Mouse (Mus musculus) granulocyte monocyte progenitor cell, adult 5-6 weeks (primary cell): Measurements from ENCODE around the gene Btbd35f26. TPM values are rescaled to one million over a fixed set of nuclear protein-coding genes. Genes with fewer than 3 reads are reported as not detected.
"Not testable (repeated sequence)": the region's sequence is repeated elsewhere in the genome, so short reads cannot be mapped to it uniquely, and the experiment has no call there.

Experiments used
- ATAC-seq: replicated peaks from 2 replicates; pipeline ENCODE4 v1.8.0; 2016; ENCODE audit warnings: mild to moderate bottlenecking, moderate TSS enrichment, inconsistent platforms; ENCODE audit not compliant: poor library complexity, severe bottlenecking
- total RNA-seq, 2 experiments: library from RNA; stranded (forward) in 1 of 2; stranded (reverse) in 1 of 2; fragments of 200-712, 200-1000 nt in 1 of 2; fragments of >200 nt in 1 of 2; fragmentation: Nextera tagmentation in 1 of 2; gene quantifications; 2 replicates each; pipeline ENCODE4 v1.2.3; 2014 to 2017

The Btbd35f26 gene
- total RNA-seq (2014; fragmentation: Nextera tagmentation) (not detected in 2 replicates), total RNA-seq (2017) (not detected in 2 replicates)

GRCm38 (mm10) chrX:31336154-31336553 is at the start of gene Btbd35f26:
TSS of gene Btbd35f26 (plus strand) at chrX:31336454.
- ATAC-seq = not testable (repeated sequence)

- not testable (repeated sequence) for ATAC-seq
Observed at GRCm38 (mm10) chrX:31341924-31342323, 5.7 kb downstream of the Btbd35f26 start.

GRCm38 (mm10) chrX:31383818-31384217 is 47.6 kb downstream of the Btbd35f26 start, which contains the start of gene Btbd35f19:
TSS of gene Btbd35f19 (minus strand) at chrX:31383918.
- ATAC-seq = not testable (repeated sequence)

Other genes starting within 250 kb of the Btbd35f26 start
- not detected in 2 replicates for gene Btbd35f29, start 218.8 kb upstream of the Btbd35f26 start, total RNA-seq (2014; fragmentation: Nextera tagmentation)
- not detected in 2 replicates for gene Btbd35f29, start 218.8 kb upstream of the Btbd35f26 start, total RNA-seq (2017)
- not detected in 2 replicates for gene Spin2f, start 82.6 kb upstream of the Btbd35f26 start, total RNA-seq (2014; fragmentation: Nextera tagmentation)
- gene Spin2f, start 82.6 kb upstream of the Btbd35f26 start, total RNA-seq (2017) = not detected in 2 replicates
- gene Btbd35f19, start 47.5 kb downstream of the Btbd35f26 start, total RNA-seq (2014; fragmentation: Nextera tagmentation) = not detected in 2 replicates
- not detected in 2 replicates for gene Btbd35f19, start 47.5 kb downstream of the Btbd35f26 start, total RNA-seq (2017)
- gene Gm21883, start 237.8 kb downstream of the Btbd35f26 start, total RNA-seq (2014; fragmentation: Nextera tagmentation) = not detected in 2 replicates
- not detected in 2 replicates for gene Gm21883, start 237.8 kb downstream of the Btbd35f26 start, total RNA-seq (2017)